Mouse (Mus musculus) spleen, postnatal 4 days (tissue): ENCODE measurements around the gene Ift57.

ENCODE experiments used
- DNase-seq, 2 experiments: peaks; one replicate each; pipeline ENCODE4 v3.0.0; 2022; ENCODE audit warnings: low spot score in 2 of 2

Ift57 gene

GRCm38 (mm10) chr16:49792446-49792878 lies 93.4 kb downstream of the Ift57 start:
- no peak for DNase-seq

- DNase-seq = no peak
These were observed 94.6 kb downstream of the Ift57 start for GRCm38 (mm10) chr16:49793596-49793995.

- DNase-seq = no peak
These were observed 97.2 kb downstream of the Ift57 start for GRCm38 (mm10) chr16:49796271-49796670.

- DNase-seq = no peak
These were observed 97.9 kb downstream of the Ift57 start for GRCm38 (mm10) chr16:49796954-49797353.

- no peak for DNase-seq
These were observed 99.8 kb downstream of the Ift57 start for GRCm38 (mm10) chr16:49798790-49799189.

- peak; percentile 75 to 82 for DNase-seq
These were observed 100.8 kb downstream of the Ift57 start, which contains the start of gene Cd47 for GRCm38 (mm10) chr16:49799597-49800561. TSS of gene Cd47 (plus strand) at chr16:49800533.

- DNase-seq = no peak
These were observed 102.0 kb downstream of the Ift57 start for GRCm38 (mm10) chr16:49800996-49801395.

GRCm38 (mm10) chr16:49801399-49801798 lies 102.4 kb downstream of the Ift57 start:
- DNase-seq = no peak

GRCm38 (mm10) chr16:49802993-49803392 lies 104.0 kb downstream of the Ift57 start:
- DNase-seq = no peak

- DNase-seq = peak in 1 of 2 experiments; percentile 67
These were observed 105.0 kb downstream of the Ift57 start for GRCm38 (mm10) chr16:49803932-49804461.

- no peak for DNase-seq
These were observed 107.9 kb downstream of the Ift57 start for GRCm38 (mm10) chr16:49806920-49807319.

GRCm38 (mm10) chr16:49807419-49807841 lies 108.4 kb downstream of the Ift57 start:
- DNase-seq = peak in 1 of 2 experiments; percentile 47

- DNase-seq = peak in 1 of 2 experiments; percentile 55
These were observed 108.9 kb downstream of the Ift57 start for GRCm38 (mm10) chr16:49807862-49808430.

GRCm38 (mm10) chr16:49811897-49812296 lies 112.9 kb downstream of the Ift57 start:
- DNase-seq = no peak

- peak in 1 of 2 experiments; percentile 41 for DNase-seq
These were observed 114.0 kb downstream of the Ift57 start for GRCm38 (mm10) chr16:49812821-49813616.

GRCm38 (mm10) chr16:49814419-49814818 lies 115.4 kb downstream of the Ift57 start:
- DNase-seq = no peak
